Mouse (Mus musculus) CH12.LX (cell line): ENCODE measurements at regions not wholly inside any gene's neighbourhood (a gene's known extent, or its start where the extent isn't known, plus 50 kb on each side); places are given as distances from the start of the nearest gene placed in this dataset.

ENCODE experiments used
- DNase-seq: peaks from one replicate; pipeline ENCODE4 v3.0.0-alpha.2; 2013; ENCODE audit errors: extremely low read depth
- H3K27ac ChIP-seq: 2 replicates; pipeline ENCODE4 v1.5.1; 2012; ENCODE audit warnings: low read depth, mild to moderate bottlenecking, control low read depth, moderate library complexity; ENCODE audit not compliant: insufficient read depth
- H3K27me3 ChIP-seq: replicated peaks from 2 replicates; pipeline ENCODE3; 2012; ENCODE audit warnings: inconsistent platforms
- H3K36me3 ChIP-seq, 2 experiments: replicated peaks in 1 of 2; 2 replicates each; pipeline versions ENCODE3 to v1.6.1; 2012; ENCODE audit warnings: inconsistent platforms in 1 of 2, low read length in 1 of 2, mild to moderate bottlenecking in 1 of 2, mixed read lengths in 1 of 2, moderate library complexity in 1 of 2; ENCODE audit not compliant: control insufficient read depth in 1 of 2, insufficient read depth in 1 of 2
- H3K4me1 ChIP-seq, 2 experiments: 2 replicates each; pipeline ENCODE4 v1.6.1; 2012; ENCODE audit warnings: inconsistent platforms in 1 of 2, moderate library complexity in 1 of 2; ENCODE audit not compliant: insufficient read depth in 2 of 2, control insufficient read depth in 1 of 2
- H3K4me2 ChIP-seq: 2 replicates; pipeline ENCODE4 v1.6.1; 2012; ENCODE audit warnings: low read depth, mild to moderate bottlenecking, control low read depth; ENCODE audit not compliant: poor library complexity, insufficient read depth, severe bottlenecking
- H3K4me3 ChIP-seq, 3 experiments: fragments of 150-350 bp in 1 of 3; sonication (generic) in 1 of 3; replicated peaks in 1 of 3; 2 replicates each; pipeline versions ENCODE3 to v1.5.1; 2011 to 2012; ENCODE audit warnings: low read depth in 2 of 3, low read length in 2 of 3, mild to moderate bottlenecking in 2 of 3, moderate library complexity in 2 of 3, control low read depth in 1 of 3, improper control_type of control experiment in 1 of 3, inconsistent platforms in 1 of 3, mixed read lengths in 1 of 3; ENCODE audit not compliant: poor library complexity in 1 of 3
- H3K79me2 ChIP-seq: replicated peaks from 2 replicates; pipeline ENCODE4 v1.6.1; 2012; ENCODE audit warnings: mild to moderate bottlenecking, moderate library complexity; ENCODE audit not compliant: control insufficient read depth, poor library complexity, insufficient read depth, severe bottlenecking; ENCODE audit errors: extremely low read depth
- H3K9ac ChIP-seq: 2 replicates; pipeline ENCODE4 v1.6.1; 2012; ENCODE audit warnings: low read depth, mild to moderate bottlenecking, control low read depth, moderate library complexity; ENCODE audit not compliant: insufficient read depth
- H3K9me3 ChIP-seq: replicated peaks from 2 replicates; pipeline ENCODE3; 2012; ENCODE audit warnings: low read length, inconsistent platforms, mixed read lengths
- BHLHE40 ChIP-seq: IDR thresholded peaks from 2 replicates; pipeline ENCODE4 v1.6.1; 2011; ENCODE audit warnings: mild to moderate bottlenecking, low read depth, low read length, improper control_type of control experiment
- CHD1 ChIP-seq: IDR thresholded peaks from 2 replicates; pipeline ENCODE4 v1.6.1; 2012; ENCODE audit warnings: low read depth, low read length, improper control_type of control experiment, inconsistent platforms
- CHD2 ChIP-seq: IDR thresholded peaks from 2 replicates; pipeline ENCODE4 v1.6.1; 2011; ENCODE audit warnings: low read length, improper control_type of control experiment
- CTCF ChIP-seq, 2 experiments: IDR thresholded peaks in 1 of 2; conservative IDR thresholded peaks in 1 of 2; 2 replicates each; pipeline ENCODE4 v1.5.1; 2011 to 2012; ENCODE audit warnings: low read depth in 2 of 2, low read length in 2 of 2, improper control_type of control experiment in 1 of 2, inconsistent platforms in 1 of 2, mild to moderate bottlenecking in 1 of 2, moderate library complexity in 1 of 2
- ELF1 ChIP-seq: IDR thresholded peaks from 2 replicates; pipeline ENCODE4 v1.6.1; 2014; ENCODE audit warnings: low read depth, mild to moderate bottlenecking, inconsistent platforms, low read length, improper control_type of control experiment
- ETS1 ChIP-seq: conservative IDR thresholded peaks from 2 replicates; pipeline ENCODE4 v1.6.1; 2012; ENCODE audit warnings: low read depth, mild to moderate bottlenecking, inconsistent platforms, low read length, improper control_type of control experiment, moderate library complexity
- IRF4 ChIP-seq: IDR thresholded peaks from 2 replicates; pipeline ENCODE4 v1.6.1; 2014; ENCODE audit warnings: low read depth, mild to moderate bottlenecking, inconsistent platforms, low read length, improper control_type of control experiment
- JUND ChIP-seq: conservative IDR thresholded peaks from 2 replicates; pipeline ENCODE4 v1.6.1; 2011; ENCODE audit warnings: low read depth, low read length, improper control_type of control experiment
- KAT2A ChIP-seq: IDR thresholded peaks from 2 replicates; pipeline ENCODE4 v1.6.1; 2012; ENCODE audit warnings: low read length, improper control_type of control experiment, inconsistent platforms; ENCODE audit not compliant: insufficient replicate concordance
- MAFK ChIP-seq: IDR thresholded peaks from 2 replicates; pipeline ENCODE4 v1.6.1; 2011; ENCODE audit warnings: low read length, improper control_type of control experiment; ENCODE audit not compliant: insufficient replicate concordance
- MAX ChIP-seq: IDR thresholded peaks from 2 replicates; pipeline ENCODE4 v1.6.1; 2011; ENCODE audit warnings: low read length, improper control_type of control experiment
- MAZ ChIP-seq: IDR thresholded peaks from 2 replicates; pipeline ENCODE4 v1.6.1; 2012; ENCODE audit warnings: low read depth, mild to moderate bottlenecking, inconsistent platforms, low read length, improper control_type of control experiment, moderate library complexity
- MEF2A ChIP-seq: IDR thresholded peaks from 2 replicates; pipeline ENCODE4 v1.6.1; 2014; ENCODE audit warnings: low read depth, mild to moderate bottlenecking, inconsistent platforms, low read length, improper control_type of control experiment, borderline replicate concordance
- MXI1 ChIP-seq: IDR thresholded peaks from 2 replicates; pipeline ENCODE4 v1.6.1; 2011; ENCODE audit warnings: mild to moderate bottlenecking, low read depth, low read length, improper control_type of control experiment
- MYC ChIP-seq: IDR thresholded peaks from 2 replicates; pipeline ENCODE4 v1.6.1; 2011; ENCODE audit warnings: low read depth, mild to moderate bottlenecking, improper control_type of control experiment, low read length
- NRF1 ChIP-seq: IDR thresholded peaks from 2 replicates; pipeline ENCODE4 v1.6.1; 2014; ENCODE audit warnings: low read depth, mild to moderate bottlenecking, inconsistent platforms, low read length, improper control_type of control experiment, moderate library complexity
- PAX5 ChIP-seq: IDR thresholded peaks from 2 replicates; pipeline ENCODE4 v1.6.1; 2012; ENCODE audit warnings: low read length, inconsistent platforms, mixed read lengths
- POLR2A ChIP-seq: IDR thresholded peaks from 2 replicates; pipeline ENCODE4 v1.6.1; 2011; ENCODE audit warnings: low read depth, mild to moderate bottlenecking, improper control_type of control experiment, low read length
- POLR2AphosphoS2 ChIP-seq: IDR thresholded peaks from 2 replicates; pipeline ENCODE4 v1.6.1; 2011; ENCODE audit warnings: low read depth, low read length, improper control_type of control experiment
- RCOR1 ChIP-seq: conservative IDR thresholded peaks from 2 replicates; pipeline ENCODE4 v1.6.1; 2012; ENCODE audit warnings: low read depth, mild to moderate bottlenecking, inconsistent platforms, low read length, improper control_type of control experiment
- SIN3A ChIP-seq: IDR thresholded peaks from 2 replicates; pipeline ENCODE4 v1.6.1; 2012; ENCODE audit warnings: low read length, improper control_type of control experiment, inconsistent platforms
- TBP ChIP-seq: conservative IDR thresholded peaks from 2 replicates; pipeline ENCODE4 v1.6.1; 2011; ENCODE audit warnings: low read depth, low read length, improper control_type of control experiment
- UBTF ChIP-seq: IDR thresholded peaks from 2 replicates; pipeline ENCODE4 v1.6.1; 2012; ENCODE audit warnings: low read depth, mild to moderate bottlenecking, inconsistent platforms, low read length, improper control_type of control experiment, moderate library complexity
- USF2 ChIP-seq: conservative IDR thresholded peaks from 2 replicates; pipeline ENCODE4 v1.6.1; 2011; ENCODE audit warnings: low read depth, low read length, improper control_type of control experiment
- ZC3H11A ChIP-seq: IDR thresholded peaks from 2 replicates; pipeline ENCODE4 v1.6.1; 2012; ENCODE audit warnings: low read depth, mild to moderate bottlenecking, inconsistent platforms, low read length, improper control_type of control experiment
- ZNF384 ChIP-seq: IDR thresholded peaks from 2 replicates; pipeline ENCODE4 v1.6.1; 2012; ENCODE audit warnings: low read depth, low read length, improper control_type of control experiment, inconsistent platforms
- dilution Hi-C: fragments of 300-500 bp; cut with MboI; formaldehyde crosslinking; loops from 2 replicates; pipeline ENCODE4 v1.14.3; 2020; ENCODE audit warnings: low sequenced_read_pairs; ENCODE audit not compliant: extremely low pct_unique_long_range_greater_than_20kb, extremely low pct_ligation_motif_present
- in situ Hi-C: fragments of 300-500 bp; cut with MboI; formaldehyde crosslinking; loops from 3 replicates; pipeline ENCODE4 v1.14.3; 2019; ENCODE audit warnings: low sequenced_read_pairs, low pct_ligation_motif_present, low pct_unique_long_range_greater_than_20kb, mixed read lengths

DNA sequence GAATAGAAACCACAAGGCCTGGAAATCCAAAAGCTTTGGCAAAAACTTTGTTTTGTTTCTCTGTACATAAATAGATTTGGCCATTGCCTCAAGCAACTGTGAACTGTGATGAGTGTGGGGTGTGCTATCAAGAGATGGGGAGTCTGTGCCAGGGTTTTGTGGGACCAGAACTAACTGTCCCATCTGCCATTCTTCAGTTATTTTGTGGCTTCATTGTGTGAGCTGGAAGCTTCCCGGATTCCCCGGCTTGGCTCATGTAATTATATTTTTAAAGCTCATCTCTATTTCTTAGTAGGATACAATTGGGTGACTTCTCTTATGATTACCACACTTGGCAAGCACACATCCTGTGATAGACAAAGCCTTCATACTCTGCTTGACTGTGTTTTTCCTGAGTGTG is 143.6 kb upstream of the Rasgrp1 start:
- TF ChIP-seq BHLHE40, result no peak
- TF ChIP-seq POLR2A, result no peak
- TF ChIP-seq MXI1, result no peak
- TF ChIP-seq UBTF, result no peak
- TF ChIP-seq TBP, result no peak
- TF ChIP-seq CHD1, result no peak
- no peak for TF ChIP-seq MAX
- TF ChIP-seq USF2, result no peak
- TF ChIP-seq CHD2, result no peak
- TF ChIP-seq ZNF384, result no peak
- TF ChIP-seq KAT2A, result no peak
- TF ChIP-seq MYC, result no peak
- TF ChIP-seq RCOR1, result no peak
- TF ChIP-seq POLR2AphosphoS2, result no peak
- no peak for TF ChIP-seq SIN3A
- no peak for TF ChIP-seq MAZ
- no peak for TF ChIP-seq PAX5
- TF ChIP-seq NRF1, result no peak
- Histone ChIP-seq H3K27me3 (no peaks in the 10 kb centered on the region), H3K36me3 (no peaks in the 10 kb centered on the region), H3K9me3 (no peaks in the 10 kb centered on the region), H3K4me3 (no peak overlapping the region), H3K27ac (no peak overlapping the region), H3K79me2 (no peaks in the 10 kb centered on the region), H3K9ac (no peak overlapping the region), H3K4me1 (no peaks in the 10 kb centered on the region), H3K4me2 (no peak overlapping the region)
- in situ Hi-C loops, result no loop called here
- dilution Hi-C loops, result no loop called here
- no peak for DNase-seq

- Histone ChIP-seq H3K27me3 (no peaks in the 10 kb centered on the region), H3K27ac (no peak overlapping the region), H3K36me3 (no peaks in the 10 kb centered on the region), H3K79me2 (no peaks in the 10 kb centered on the region), H3K9me3 (no peaks in the 10 kb centered on the region), H3K4me1 (peaks cover 4 to 27% of the 10 kb centered on the region in 2 experiments; a peak in 2 of 4 replicates), H3K4me3 (no peak overlapping the region), H3K4me2 (no peak overlapping the region), H3K9ac (no peak overlapping the region)
- in situ Hi-C loops (no loop called here), dilution Hi-C loops (no loop called here)
- TF ChIP-seq IRF4 (no peak), CHD1 (no peak), MYC (no peak), PAX5 (no peak), ZC3H11A (no peak), CTCF (conservative IDR thresholded peaks at IDR 0.05 in 1 of 2, IDR thresholded peaks at IDR 0.05 in 1 of 2; ENCODE audit: low read depth in 2 of 2, low read length in 2 of 2) (no peak), KAT2A (no peak), JUND (no peak), ELF1 (no peak), POLR2A (no peak), MAFK (no peak), CHD2 (no peak), POLR2AphosphoS2 (no peak), UBTF (no peak), NRF1 (no peak), MEF2A (no peak), TBP (no peak), ETS1 (no peak)
- DNase-seq, result no peak
Measured at GRCm38 (mm10) chr2:117498565-117498964, 155.8 kb upstream of the Rasgrp1 start.
